Mouse (Mus musculus): ENCODE results near the gene Gatad2b.

- TF ChIP-seq GATA1 (IDR thresholded peaks at IDR 0.05; ENCODE audit: low read length): no peak
- TF ChIP-seq TAL1 (IDR thresholded peaks at IDR 0.05; ENCODE audit: low read length): no peak
These were observed 39.1 kb upstream of the Gatad2b start, which contains the start of gene Crtc2 for GRCm38 (mm10) chr3:90253653-90254418.

All from erythroblast, embryonic 14.5 days (primary cell).